Mouse (Mus musculus) stomach, postnatal 0 days (tissue): Measurements from ENCODE around the gene Tfeb. TPM values are rescaled to one million over a fixed set of nuclear protein-coding genes. Genes with fewer than 3 reads are reported as not detected.

Experiments
- ATAC-seq: fragments of 200-750 bp; cut with Nextera tagmentation; 2 replicates; pipeline ENCODE4 v1.8.0; 2017; ENCODE audit not compliant: low FRiP score, low TSS enrichment
- DNase-seq: peaks from one replicate; pipeline ENCODE4 v3.0.0-alpha.2; 2016; ENCODE audit warnings: low spot score
- H3K27ac ChIP-seq: fragments of 300-500 bp; sonication (generic); replicated peaks from 2 replicates; pipeline ENCODE4 v1.5.1; 2014; ENCODE audit warnings: mild to moderate bottlenecking, control low read depth
- H3K27me3 ChIP-seq: fragments of 300-500 bp; sonication (generic); 2 replicates; pipeline ENCODE4 v1.6.1; 2014; ENCODE audit warnings: low read length; ENCODE audit not compliant: control insufficient read depth, insufficient read depth
- H3K36me3 ChIP-seq: fragments of 300-500 bp; sonication (generic); 2 replicates; pipeline ENCODE4 v1.6.1; 2014; ENCODE audit warnings: low read length, mixed read lengths; ENCODE audit not compliant: control insufficient read depth, insufficient read depth
- H3K4me1 ChIP-seq: fragments of 300-500 bp; sonication (generic); replicated peaks from 2 replicates; pipeline ENCODE4 v1.6.1; 2014; ENCODE audit warnings: antibody characterized with exemption; ENCODE audit not compliant: control insufficient read depth, insufficient read depth
- H3K4me2 ChIP-seq: fragments of 300-500 bp; sonication (generic); replicated peaks from 2 replicates; pipeline ENCODE4 v1.6.1; 2014; ENCODE audit warnings: low read depth, mild to moderate bottlenecking, control low read depth, moderate library complexity
- H3K4me3 ChIP-seq: fragments of 300-500 bp; sonication (generic); 2 replicates; pipeline ENCODE4 v1.5.1; 2014; ENCODE audit warnings: low read depth, low read length, control low read depth
- H3K9ac ChIP-seq: fragments of 300-500 bp; sonication (generic); 2 replicates; pipeline ENCODE4 v1.6.1; 2014; ENCODE audit warnings: mild to moderate bottlenecking, low read length, control low read depth, mixed read lengths
- H3K9me3 ChIP-seq: fragments of 300-500 bp; sonication (generic); 2 replicates; pipeline ENCODE4 v1.6.1; 2016; ENCODE audit warnings: low read length; ENCODE audit not compliant: control insufficient read depth
- CTCF ChIP-seq: IDR thresholded peaks from 2 replicates; pipeline ENCODE4 v1.5.1; 2016; ENCODE audit warnings: antibody characterized with exemption, low read depth, mild to moderate bottlenecking, moderate library complexity
- EP300 ChIP-seq: optimal IDR thresholded peaks from 2 replicates; pipeline ENCODE3; 2016; ENCODE audit warnings: antibody characterized with exemption
- WGBS: fragments of 180-500 bp; shearing (Covaris S2); extraction: QIAGEN DNeasy Blood & Tissue Kit; methylation state at CpG from one replicate; pipeline ENCODE4 v1.1.7; 2014; 5-methylcytosine and 5-hydroxymethylcytosine counted together
- polyA plus RNA-seq: library from polyadenylated mRNA; unstranded; fragments of >200 nt; fragmentation: Nextera tagmentation; extraction: Ambion mirVana; gene quantifications from 2 replicates; pipeline ENCODE4 v1.2.1, GENCODE M21; 2015

The Tfeb gene
- polyA plus RNA-seq, 1 experiment from 2014 or later: 10.4 TPM

- Histone ChIP-seq H3K9me3 (no peaks in the 10 kb centered on the region), H3K9ac (peak overlapping the region; percentile 72), H3K4me1 (peaks cover 3% of the 10 kb centered on the region), H3K27ac (peak overlapping the region; percentile 90), H3K4me2 (peak overlapping the region; percentile 91), H3K27me3 (no peaks in the 10 kb centered on the region), H3K4me3 (peak overlapping the region; percentile 78), H3K36me3 (no peaks in the 10 kb centered on the region)
- TF ChIP-seq EP300 (no peak), CTCF (no peak; the same call in 1 of the 2 replicates)
- WGBS: under 1% methylated on average over 58 of the region's 61 CpGs
- DNase-seq: peak; percentile 56
- peak; percentile 28 for ATAC-seq
Observed at GRCm38 (mm10) chr17:47738066-47738878, 1.4 kb downstream of the Tfeb start.

- H3K27ac ChIP-seq: peak overlapping the region; percentile 90
- peak overlapping the region; percentile 78 for H3K4me3 ChIP-seq
- no peaks in the 10 kb centered on the region for H3K9me3 ChIP-seq
- ATAC-seq (no peak), DNase-seq (no peak)
- H3K4me1 ChIP-seq: peaks cover 3% of the 10 kb centered on the region
- no peaks in the 10 kb centered on the region for H3K27me3 ChIP-seq
- H3K9ac ChIP-seq: peak overlapping the region; percentile 72
- no peaks in the 10 kb centered on the region for H3K36me3 ChIP-seq
- no peak for TF ChIP-seq EP300
- H3K4me2 ChIP-seq: peak overlapping the region; percentile 91
- 27% methylated on average over 20 of the region's 20 CpGs for WGBS
Observed at GRCm38 (mm10) chr17:47738879-47739798, 2.3 kb downstream of the Tfeb start.

DNA sequence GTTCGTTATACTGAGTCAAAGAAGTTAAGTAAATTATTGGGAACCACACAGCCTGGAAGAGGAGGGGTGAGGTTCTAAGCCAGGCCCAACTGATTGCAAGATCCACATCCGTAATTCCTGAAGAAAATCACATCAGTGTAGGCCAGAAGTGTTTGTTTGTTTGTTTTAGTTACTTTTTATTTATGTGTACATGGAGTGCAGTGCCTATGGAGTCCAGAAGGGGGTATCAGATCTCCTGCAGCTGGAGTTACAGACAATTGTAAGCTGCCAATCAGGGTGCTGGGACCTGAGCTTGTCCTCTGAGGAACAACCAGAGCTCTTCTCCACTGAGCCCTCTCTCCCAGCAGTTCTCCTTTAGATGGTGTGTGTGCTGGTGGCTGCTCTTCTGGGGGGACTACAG is 3.4 kb downstream of the Tfeb start:
- TF ChIP-seq CTCF: peak; percentile 40
- no peak for TF ChIP-seq EP300
- Histone ChIP-seq H3K27me3 (no peaks in the 10 kb centered on the region), H3K4me2 (no peak overlapping the region), H3K36me3 (no peaks in the 10 kb centered on the region), H3K4me1 (peaks cover 3% of the 10 kb centered on the region), H3K4me3 (no peak overlapping the region), H3K9ac (no peak overlapping the region), H3K27ac (no peak overlapping the region), H3K9me3 (no peaks in the 10 kb centered on the region)
- DNase-seq (no peak), ATAC-seq (no peak)
- 92% methylated on average over 2 of the region's 2 CpGs for WGBS

DNA sequence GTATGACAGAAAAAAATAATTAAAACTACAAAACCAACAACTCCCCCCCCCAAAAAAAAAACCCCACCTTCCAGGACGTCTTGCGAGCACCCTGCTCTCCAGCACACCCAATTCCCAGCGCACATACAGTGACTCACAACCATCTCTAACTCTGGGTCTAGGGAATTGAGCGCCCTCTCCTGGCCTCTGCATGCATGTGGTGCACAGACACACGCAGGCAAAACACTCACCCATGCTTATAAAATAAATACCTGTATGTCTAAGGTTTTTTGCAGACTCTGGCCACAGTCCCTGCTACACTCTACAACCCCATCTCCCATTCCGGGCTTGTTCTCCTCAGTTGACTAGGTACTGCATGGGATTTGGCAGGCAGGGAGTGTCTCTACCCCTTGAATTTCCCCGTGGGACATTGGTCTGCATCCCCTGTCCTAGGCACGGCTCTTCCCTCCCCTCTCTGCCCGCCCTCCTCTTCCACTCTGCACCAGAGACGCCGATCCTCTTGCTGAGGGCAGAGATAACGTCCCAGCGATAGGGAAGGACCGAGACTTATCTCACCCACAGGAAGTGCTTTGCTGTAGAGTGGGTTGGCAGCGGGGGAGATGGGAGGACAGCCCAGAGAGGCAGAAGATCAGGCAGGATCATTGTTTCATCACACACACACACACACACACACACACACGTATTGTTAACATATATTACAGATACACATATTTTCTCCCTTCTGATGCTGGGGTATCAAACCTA is 6.3 kb downstream of the Tfeb start:
- Histone ChIP-seq H3K4me2 (no peak overlapping the region), H3K4me1 (peaks cover 3% of the 10 kb centered on the region), H3K9ac (no peak overlapping the region), H3K27me3 (no peaks in the 10 kb centered on the region), H3K4me3 (no peak overlapping the region), H3K27ac (no peak overlapping the region), H3K9me3 (no peaks in the 10 kb centered on the region), H3K36me3 (no peaks in the 10 kb centered on the region)
- WGBS: 39% methylated on average over 16 of the region's 16 CpGs
- DNase-seq (no peak), ATAC-seq (no peak)
- TF ChIP-seq CTCF: peak; percentile 61
- no peak for TF ChIP-seq EP300

DNA sequence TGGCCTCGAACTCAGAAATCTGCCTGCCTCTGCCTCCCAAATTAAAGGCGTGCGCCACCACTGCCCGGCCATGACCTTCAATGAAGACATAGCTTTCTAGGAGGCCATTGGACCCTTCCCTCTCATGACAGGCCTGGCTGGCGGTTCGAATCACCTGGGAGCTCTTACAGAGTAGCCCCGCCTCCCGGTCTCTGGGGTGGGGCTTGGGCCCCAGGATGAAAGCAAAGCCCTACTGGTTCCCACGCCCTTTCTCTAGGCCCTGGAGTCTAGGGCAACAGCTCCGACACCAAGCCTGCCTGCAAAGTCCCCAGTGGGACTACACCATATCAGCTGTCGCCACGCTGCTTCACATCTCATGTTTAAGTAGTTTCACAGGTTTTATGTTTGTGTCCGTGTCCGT is 7.3 kb downstream of the Tfeb start:
- no peak for ATAC-seq
- no peaks in the 10 kb centered on the region for H3K36me3 ChIP-seq
- TF ChIP-seq EP300 (no peak), CTCF (no peak)

More for the DNA sequence above, 7.3 kb downstream of the Tfeb start:
- 94% methylated on average over 14 of the region's 14 CpGs for WGBS
- H3K9me3 ChIP-seq: no peaks in the 10 kb centered on the region
- no peak for DNase-seq
- no peak overlapping the region for H3K9ac ChIP-seq
- no peak overlapping the region for H3K4me2 ChIP-seq
- H3K4me3 ChIP-seq: no peak overlapping the region
- peaks cover 7% of the 10 kb centered on the region for H3K4me1 ChIP-seq
- no peaks in the 10 kb centered on the region for H3K27me3 ChIP-seq
- no peak overlapping the region for H3K27ac ChIP-seq
